Mouse (Mus musculus): Measurements from ENCODE around the gene Shb. TPM values are rescaled to one million over a fixed set of nuclear protein-coding genes. Genes with fewer than 3 reads are reported as not detected.

The Shb gene
- polyA plus RNA-seq, 1 experiment from 2014 or later: 3.1 TPM

GRCm38 (mm10) chr4:45409270-45409669 is 123.0 kb downstream of the Shb start:
- WGBS: under 1% methylated on average over 10 of the region's 10 CpGs
- Histone ChIP-seq H3K4me3 (ENCODE audit: low read length) (peak overlapping the region; percentile 94), H3K27me3 (ENCODE audit: insufficient read depth, low read length) (no peaks in the 10 kb centered on the region), H3K9ac (replicated peaks; ENCODE audit: low read length) (peak overlapping the region; percentile 99), H3K9me3 (ENCODE audit: low read length) (no peaks in the 10 kb centered on the region), H3K4me1 (ENCODE audit: insufficient read depth, low read length) (peaks cover 29% of the 10 kb centered on the region), H3K27ac (ENCODE audit: low read length) (peak overlapping the region; percentile 92), H3K4me2 (replicated peaks; ENCODE audit: low read depth, low read length) (peak overlapping the region; percentile 86), H3K36me3 (ENCODE audit: insufficient read depth, low read length) (peaks cover 3% of the 10 kb centered on the region)
- ATAC-seq (ENCODE audit: low FRiP score, low TSS enrichment): peak; percentile 76

DNA sequence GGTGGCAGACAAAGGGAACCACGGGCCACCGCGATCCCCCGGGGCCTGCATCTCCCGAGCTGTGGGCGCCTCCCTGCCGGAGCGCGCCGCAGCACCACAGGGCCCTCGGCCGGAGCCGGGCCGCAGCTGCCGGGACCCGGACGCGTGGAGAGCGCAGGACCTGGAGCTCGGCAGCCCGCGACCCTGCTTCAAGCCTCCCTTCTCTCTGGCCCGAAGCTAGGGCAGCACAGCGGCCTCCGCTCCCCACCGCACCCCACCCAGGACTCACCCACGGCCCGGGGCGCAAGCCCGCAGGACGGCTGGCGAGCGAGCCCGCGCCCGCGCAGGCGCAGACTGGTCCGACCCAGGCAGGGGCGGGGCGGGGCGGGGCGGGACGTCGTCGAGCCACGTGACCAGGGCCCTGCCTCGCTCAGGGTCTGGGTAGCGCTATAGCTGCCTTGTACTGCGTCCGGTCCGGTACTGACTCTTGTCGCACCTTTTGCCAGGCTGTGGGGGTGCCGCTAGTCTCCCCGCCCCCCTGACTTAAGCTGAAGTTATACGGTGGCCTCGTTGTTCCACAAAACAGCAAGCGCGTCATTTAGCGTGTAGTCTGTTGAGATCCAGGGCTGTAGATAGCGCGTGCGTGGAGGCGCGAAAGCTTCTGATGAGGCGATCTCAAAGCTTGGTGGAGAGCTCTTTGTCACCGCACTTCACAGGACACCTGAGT is 123.7 kb downstream of the Shb start, which contains the start of gene Slc25a51:
Gene Slc25a51, minus strand, starts transcription at position 340 of the 706 bp plus-strand sequence.
- WGBS: under 1% methylated on average over 62 of the region's 67 CpGs
- no peaks in the 10 kb centered on the region for H3K9me3 ChIP-seq (ENCODE audit: low read length)
- ATAC-seq (ENCODE audit: low FRiP score, low TSS enrichment): peak; percentile 98
- peaks cover 29% of the 10 kb centered on the region for H3K4me1 ChIP-seq (ENCODE audit: insufficient read depth, low read length)
- peaks cover 10% of the 10 kb centered on the region for H3K36me3 ChIP-seq (ENCODE audit: insufficient read depth, low read length)
- H3K9ac ChIP-seq (replicated peaks; ENCODE audit: low read length): peak within 1 kb of the TSS; percentile 99
- no peaks in the 10 kb centered on the region for H3K27me3 ChIP-seq (ENCODE audit: insufficient read depth, low read length)
- H3K27ac ChIP-seq (ENCODE audit: low read length): peak within 1 kb of the TSS; percentile 92
- H3K4me3 ChIP-seq (ENCODE audit: low read length): peak within 1 kb of the TSS; percentile 94
- peak within 1 kb of the TSS; percentile 86 for H3K4me2 ChIP-seq (replicated peaks; ENCODE audit: low read depth, low read length)

DNA sequence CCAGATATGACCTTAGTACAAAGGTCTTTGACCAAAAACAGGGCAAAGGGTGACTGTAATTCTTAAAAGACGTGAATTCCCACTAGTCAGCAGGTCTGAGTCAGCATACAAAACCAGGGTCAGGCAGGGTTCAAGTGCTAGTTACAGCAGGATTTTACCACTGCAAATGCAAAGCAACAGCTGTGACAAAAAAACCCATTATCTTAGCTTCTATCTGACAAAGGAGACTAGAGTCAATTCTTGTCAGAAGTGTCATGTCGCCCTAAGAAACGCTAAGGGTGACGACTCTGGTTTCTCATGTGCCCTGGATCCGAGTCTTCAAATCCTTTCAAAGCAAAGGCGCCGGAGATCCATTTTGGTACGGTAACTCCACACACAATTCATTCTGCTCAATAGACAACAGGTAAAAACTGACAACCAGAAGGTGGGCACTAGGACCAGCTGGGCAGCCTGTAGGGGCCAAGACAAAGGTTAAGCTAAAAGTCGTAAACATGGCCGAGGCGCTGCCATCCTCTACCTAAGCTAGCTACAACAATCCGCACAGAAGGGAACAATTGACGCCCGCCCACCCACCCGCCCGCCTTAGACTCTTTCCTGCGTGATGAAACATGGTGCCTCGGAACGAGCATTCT is 124.5 kb downstream of the Shb start:
- peak overlapping the region; percentile 99 for H3K9ac ChIP-seq (replicated peaks; ENCODE audit: low read length)
- H3K36me3 ChIP-seq (ENCODE audit: insufficient read depth, low read length): peaks cover 14% of the 10 kb centered on the region
- no peaks in the 10 kb centered on the region for H3K27me3 ChIP-seq (ENCODE audit: insufficient read depth, low read length)
- H3K4me3 ChIP-seq (ENCODE audit: low read length): peak overlapping the region; percentile 94
- ATAC-seq (ENCODE audit: low FRiP score, low TSS enrichment): peak; percentile 14; the same call in 1 of the 2 replicates
- 2% methylated on average over 19 of the region's 19 CpGs for WGBS
- H3K9me3 ChIP-seq (ENCODE audit: low read length): no peaks in the 10 kb centered on the region
- H3K4me1 ChIP-seq (ENCODE audit: insufficient read depth, low read length): peaks cover 29% of the 10 kb centered on the region
- peak overlapping the region; percentile 92 for H3K27ac ChIP-seq (ENCODE audit: low read length)
- H3K4me2 ChIP-seq (replicated peaks; ENCODE audit: low read depth, low read length): peak overlapping the region; percentile 86

DNA sequence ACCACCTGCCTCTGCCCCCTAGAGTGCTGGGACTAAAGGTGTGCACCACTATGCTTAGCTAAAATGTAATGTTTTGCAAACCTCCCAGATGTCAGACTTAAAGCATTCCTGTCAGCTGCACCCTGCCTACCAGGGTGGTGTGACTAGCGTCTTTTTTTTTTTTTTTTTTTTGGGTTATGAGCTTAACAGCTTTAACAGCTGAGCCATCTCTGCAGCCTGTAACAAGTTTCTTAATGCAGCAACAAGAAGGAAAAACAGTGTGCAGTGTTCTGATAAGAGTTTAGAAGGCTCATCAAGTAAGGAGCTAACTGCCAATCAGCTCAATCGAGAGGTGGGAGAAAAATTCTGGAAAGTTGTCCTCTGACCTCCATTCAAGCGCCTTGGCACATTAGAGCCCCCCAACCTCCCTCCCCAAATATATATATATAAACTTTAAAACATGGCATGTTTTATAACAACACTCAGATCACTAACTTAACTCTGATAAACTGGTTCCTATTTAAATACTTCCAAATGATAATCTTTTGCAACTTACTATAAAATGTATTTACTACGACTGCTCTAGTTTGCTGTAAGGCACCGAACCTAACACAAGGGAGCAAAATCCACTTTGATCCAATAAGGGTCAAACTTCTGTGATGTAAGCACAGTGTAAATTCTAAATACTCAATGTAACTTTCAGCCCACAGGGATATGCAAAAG is 125.1 kb downstream of the Shb start:
- 37% methylated on average over 5 of the region's 5 CpGs for WGBS
- H3K27ac ChIP-seq (ENCODE audit: low read length): 0 out of 2 replicates have a peak overlapping the region, but pooled peaks have one; percentile 92

GRCm38 (mm10) chr4:45406397-45406796 is 125.9 kb downstream of the Shb start:
- Histone ChIP-seq H3K9me3 (ENCODE audit: low read length) (no peaks in the 10 kb centered on the region), H3K4me3 (ENCODE audit: low read length) (peak overlapping the region; percentile 94; the same call in 1 of the 2 replicates)

More for the DNA sequence above, 125.1 kb downstream of the Shb start:
- Histone ChIP-seq H3K9me3 (ENCODE audit: low read length) (no peaks in the 10 kb centered on the region), H3K27me3 (ENCODE audit: insufficient read depth, low read length) (no peaks in the 10 kb centered on the region), H3K9ac (replicated peaks; ENCODE audit: low read length) (peak overlapping the region; percentile 99), H3K4me3 (ENCODE audit: low read length) (peak overlapping the region; percentile 94), H3K4me2 (replicated peaks; ENCODE audit: low read depth, low read length) (peak overlapping the region; percentile 86), H3K36me3 (ENCODE audit: insufficient read depth, low read length) (peaks cover 19% of the 10 kb centered on the region), H3K4me1 (ENCODE audit: insufficient read depth, low read length) (peaks cover 29% of the 10 kb centered on the region)
- no peak for ATAC-seq (ENCODE audit: low FRiP score, low TSS enrichment)

GRCm38 (mm10) chr4:45405315-45405714 is 127.0 kb downstream of the Shb start:
- Histone ChIP-seq H3K27ac (ENCODE audit: low read length) (no peak overlapping the region), H3K27me3 (ENCODE audit: insufficient read depth, low read length) (no peaks in the 10 kb centered on the region), H3K9me3 (ENCODE audit: low read length) (no peaks in the 10 kb centered on the region), H3K4me1 (ENCODE audit: insufficient read depth, low read length) (peaks cover 29% of the 10 kb centered on the region), H3K4me3 (ENCODE audit: low read length) (no peak overlapping the region), H3K9ac (replicated peaks; ENCODE audit: low read length) (no peak overlapping the region), H3K36me3 (ENCODE audit: insufficient read depth, low read length) (peaks cover 31% of the 10 kb centered on the region), H3K4me2 (replicated peaks; ENCODE audit: low read depth, low read length) (no peak overlapping the region)
- WGBS: 62% methylated on average over 7 of the region's 7 CpGs
- no peak for ATAC-seq (ENCODE audit: low FRiP score, low TSS enrichment)

More at GRCm38 (mm10) chr4:45406397-45406796, 125.9 kb downstream of the Shb start:
- WGBS: 81% methylated on average over 7 of the region's 7 CpGs
- no peak for ATAC-seq (ENCODE audit: low FRiP score, low TSS enrichment)
- peaks cover 23% of the 10 kb centered on the region for H3K36me3 ChIP-seq (ENCODE audit: insufficient read depth, low read length)
- H3K27ac ChIP-seq (ENCODE audit: low read length): 0 out of 2 replicates have a peak overlapping the region, but pooled peaks have one; percentile 21
- H3K4me1 ChIP-seq (ENCODE audit: insufficient read depth, low read length): peaks cover 29% of the 10 kb centered on the region
- H3K27me3 ChIP-seq (ENCODE audit: insufficient read depth, low read length): no peaks in the 10 kb centered on the region
- H3K4me2 ChIP-seq (replicated peaks; ENCODE audit: low read depth, low read length): peak overlapping the region; percentile 86; the same call in 1 of the 2 replicates
- peak overlapping the region; percentile 22 for H3K9ac ChIP-seq (replicated peaks; ENCODE audit: low read length)

- Histone ChIP-seq H3K9me3 (ENCODE audit: low read length) (no peaks in the 10 kb centered on the region), H3K36me3 (ENCODE audit: insufficient read depth, low read length) (peaks cover 43% of the 10 kb centered on the region), H3K27ac (ENCODE audit: low read length) (no peak overlapping the region), H3K4me2 (replicated peaks; ENCODE audit: low read depth, low read length) (no peak overlapping the region), H3K27me3 (ENCODE audit: insufficient read depth, low read length) (no peaks in the 10 kb centered on the region), H3K4me1 (ENCODE audit: insufficient read depth, low read length) (peaks cover 22% of the 10 kb centered on the region), H3K9ac (replicated peaks; ENCODE audit: low read length) (no peak overlapping the region), H3K4me3 (ENCODE audit: low read length) (no peak overlapping the region)
- WGBS: 94% methylated on average over 7 of the region's 7 CpGs
- ATAC-seq (ENCODE audit: low FRiP score, low TSS enrichment): no peak
Measured at GRCm38 (mm10) chr4:45404086-45404485, 128.2 kb downstream of the Shb start.

GRCm38 (mm10) chr4:45403499-45403878 is 128.8 kb downstream of the Shb start:
- Histone ChIP-seq H3K4me1 (ENCODE audit: insufficient read depth, low read length) (peaks cover 20% of the 10 kb centered on the region), H3K4me3 (ENCODE audit: low read length) (no peak overlapping the region), H3K27me3 (ENCODE audit: insufficient read depth, low read length) (no peaks in the 10 kb centered on the region), H3K27ac (ENCODE audit: low read length) (no peak overlapping the region), H3K4me2 (replicated peaks; ENCODE audit: low read depth, low read length) (no peak overlapping the region), H3K9me3 (ENCODE audit: low read length) (no peaks in the 10 kb centered on the region), H3K9ac (replicated peaks; ENCODE audit: low read length) (no peak overlapping the region), H3K36me3 (ENCODE audit: insufficient read depth, low read length) (peaks cover 49% of the 10 kb centered on the region)
- WGBS: 81% methylated on average over 7 of the region's 7 CpGs
- ATAC-seq (ENCODE audit: low FRiP score, low TSS enrichment): no peak

GRCm38 (mm10) chr4:45402878-45403498 is 129.3 kb downstream of the Shb start:
- Histone ChIP-seq H3K4me1 (ENCODE audit: insufficient read depth, low read length) (peaks cover 20% of the 10 kb centered on the region), H3K27ac (ENCODE audit: low read length) (no peak overlapping the region), H3K36me3 (ENCODE audit: insufficient read depth, low read length) (peaks cover 51% of the 10 kb centered on the region)

More at GRCm38 (mm10) chr4:45402878-45403498, 129.3 kb downstream of the Shb start:
- 76% methylated on average over 7 of the region's 7 CpGs for WGBS
- no peaks in the 10 kb centered on the region for H3K9me3 ChIP-seq (ENCODE audit: low read length)
- no peak overlapping the region for H3K9ac ChIP-seq (replicated peaks; ENCODE audit: low read length)
- H3K27me3 ChIP-seq (ENCODE audit: insufficient read depth, low read length): no peaks in the 10 kb centered on the region
- no peak overlapping the region for H3K4me3 ChIP-seq (ENCODE audit: low read length)
- no peak overlapping the region for H3K4me2 ChIP-seq (replicated peaks; ENCODE audit: low read depth, low read length)
- no peak for ATAC-seq (ENCODE audit: low FRiP score, low TSS enrichment)

Measured in kidney, embryonic 16.5 days (tissue).